Mouse (Mus musculus) megakaryocyte, embryonic 14.5 days (primary cell): ENCODE measurements around the gene Gm5460.

Experiments used
- FLI1 ChIP-seq: IDR thresholded peaks from 2 replicates; pipeline ENCODE4 v1.6.1; 2012; ENCODE audit warnings: low read length, inconsistent platforms, mixed read lengths
- GATA1 ChIP-seq: IDR thresholded peaks from 3 replicates; pipeline ENCODE4 v1.6.1; 2012; ENCODE audit warnings: mixed read lengths, low read length, inconsistent platforms, borderline replicate concordance

DNA sequence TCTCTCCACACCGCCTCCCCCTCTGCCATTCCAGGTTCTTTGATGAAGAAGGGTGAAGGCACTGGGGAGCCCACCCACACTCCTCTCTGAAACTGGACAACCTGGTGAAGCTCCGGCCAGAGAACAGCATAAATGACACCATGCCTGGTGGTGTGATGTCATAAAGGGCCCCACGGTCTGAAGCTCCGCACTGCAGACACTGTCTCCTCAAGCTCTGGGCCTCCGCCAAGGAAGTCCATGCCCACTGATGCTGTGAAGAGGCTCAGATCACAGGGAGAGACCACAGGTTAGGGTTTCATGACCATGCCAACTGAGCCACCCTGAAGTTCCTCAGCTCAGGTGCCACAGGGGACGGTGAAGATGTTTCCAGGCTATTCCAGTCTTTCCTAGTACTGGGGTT lies 36.0 kb downstream of the Gm5460 start, which contains the start of gene Antxrl:
- TF ChIP-seq GATA1 (no peak), FLI1 (no peak)
